Mouse (Mus musculus): ENCODE measurements around the gene Espn.

Espn gene

GRCm38 (mm10) chr4:152151966-152152544 is at the start of gene Espn:
Gene Espn (minus strand): TSS chr4:152152371.
- DNase-seq (ENCODE audit: low read depth, low spot score), result no peak

GRCm38 (mm10) chr4:152201492-152201891 is 49.3 kb upstream of the Espn start:
- DNase-seq (ENCODE audit: low read depth, low spot score), result no peak

GRCm38 (mm10) chr4:152199617-152200016 is 47.4 kb upstream of the Espn start:
- no peak for DNase-seq (ENCODE audit: low read depth, low spot score)

GRCm38 (mm10) chr4:152197545-152197944 is 45.4 kb upstream of the Espn start:
- DNase-seq (ENCODE audit: low read depth, low spot score), result no peak

GRCm38 (mm10) chr4:152196276-152196675 is 44.1 kb upstream of the Espn start:
- DNase-seq (ENCODE audit: low read depth, low spot score), result no peak

GRCm38 (mm10) chr4:152194476-152195175 is 42.5 kb upstream of the Espn start:
- no peak for DNase-seq (ENCODE audit: low read depth, low spot score)

- DNase-seq (ENCODE audit: low read depth, low spot score), result no peak
These were observed 40.4 kb upstream of the Espn start for GRCm38 (mm10) chr4:152192569-152192968.

GRCm38 (mm10) chr4:152190701-152191100 is 38.5 kb upstream of the Espn start:
- no peak for DNase-seq (ENCODE audit: low read depth, low spot score)

- DNase-seq (ENCODE audit: low read depth, low spot score), result no peak
These were observed 38.0 kb upstream of the Espn start for GRCm38 (mm10) chr4:152190096-152190653.

- DNase-seq (ENCODE audit: low read depth, low spot score), result no peak
These were observed 37.5 kb upstream of the Espn start for GRCm38 (mm10) chr4:152189691-152190090.

- DNase-seq (ENCODE audit: low read depth, low spot score), result no peak
These were observed 36.9 kb upstream of the Espn start for GRCm38 (mm10) chr4:152189071-152189470.

GRCm38 (mm10) chr4:152188651-152189050 is 36.5 kb upstream of the Espn start:
- no peak for DNase-seq (ENCODE audit: low read depth, low spot score)

- no peak for DNase-seq (ENCODE audit: low read depth, low spot score)
These were observed 35.0 kb upstream of the Espn start for GRCm38 (mm10) chr4:152187142-152187541.

GRCm38 (mm10) chr4:152186205-152187082 is 34.3 kb upstream of the Espn start:
- no peak for DNase-seq (ENCODE audit: low read depth, low spot score)

GRCm38 (mm10) chr4:152185510-152186204 is 33.5 kb upstream of the Espn start:
- no peak for DNase-seq (ENCODE audit: low read depth, low spot score)

- no peak for DNase-seq (ENCODE audit: low read depth, low spot score)
These were observed 33.0 kb upstream of the Espn start for GRCm38 (mm10) chr4:152185137-152185509.

GRCm38 (mm10) chr4:152184353-152185035 is 32.3 kb upstream of the Espn start:
- DNase-seq (ENCODE audit: low read depth, low spot score), result no peak

GRCm38 (mm10) chr4:152182205-152182604 is 30.0 kb upstream of the Espn start:
- DNase-seq (ENCODE audit: low read depth, low spot score), result no peak

GRCm38 (mm10) chr4:152179946-152180660 is 27.9 kb upstream of the Espn start:
- DNase-seq (ENCODE audit: low read depth, low spot score), result peak; percentile 39
